Mouse (Mus musculus): ENCODE measurements around the gene Dffb. TPM values are rescaled to one million over a fixed set of nuclear protein-coding genes. Genes with fewer than 3 reads are reported as not detected.
A peak's percentile ranks its signal among the peaks of the same experiment; 100 is the strongest.

Gene Dffb
- 1 to 10 TPM; 1.3 to 1.8 TPM for total RNA-seq (2021)
- long read RNA-seq, experiment 1: 0 reads
- long read RNA-seq, experiment 2: 0 reads

DNA sequence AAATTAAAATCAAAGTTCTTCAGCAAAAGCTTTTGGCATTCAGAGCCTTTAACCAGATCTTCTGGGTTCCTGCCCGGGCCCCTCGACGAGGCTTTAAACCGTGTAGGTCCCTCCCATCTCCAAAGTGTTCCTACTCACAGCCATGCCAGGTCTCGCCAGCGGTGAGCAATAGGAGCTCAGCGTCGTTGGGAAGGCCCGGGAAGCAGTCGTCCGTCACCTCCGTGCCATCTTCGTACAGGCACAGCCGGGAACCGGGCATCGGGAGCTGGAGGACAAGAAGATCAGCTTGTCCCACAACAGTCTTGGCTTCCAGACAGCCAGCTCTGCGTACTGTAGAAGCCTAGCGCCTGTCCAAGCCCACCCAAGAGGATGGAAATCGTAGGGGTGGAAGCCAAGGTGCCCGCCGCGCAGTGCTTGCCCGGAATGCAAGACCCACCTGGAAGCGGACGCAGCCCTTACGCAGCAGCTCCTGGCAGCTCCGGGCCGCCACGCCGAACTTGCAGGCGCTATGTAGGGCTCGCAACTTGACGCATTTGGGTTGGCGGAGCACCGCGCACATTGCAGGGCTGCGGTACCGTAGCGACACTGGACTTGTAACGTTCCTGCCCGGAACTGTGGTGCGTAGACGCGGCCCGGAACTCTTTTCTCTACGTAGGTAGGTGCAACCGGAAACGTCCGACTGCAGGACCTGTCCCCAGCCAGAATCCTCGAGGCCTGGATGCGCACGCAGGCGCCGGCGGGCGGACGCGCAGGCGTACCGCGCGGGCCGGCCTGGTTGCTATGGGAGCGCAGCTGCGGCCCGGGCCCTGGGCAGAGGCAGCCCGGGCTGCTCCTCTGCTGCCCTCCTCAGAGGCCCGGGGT lies at the start of gene Dffb, which contains the start of gene Cep104:
Gene Dffb, minus strand, starts transcription at position 696 of the 861 bp plus-strand sequence.
Gene Cep104, plus strand, starts transcription at position 764 of the 861 bp plus-strand sequence.
- intact Hi-C loops (cut with DNase I): no loop called here
- peak; percentile 91 to 95 for DNase-seq

DNA sequence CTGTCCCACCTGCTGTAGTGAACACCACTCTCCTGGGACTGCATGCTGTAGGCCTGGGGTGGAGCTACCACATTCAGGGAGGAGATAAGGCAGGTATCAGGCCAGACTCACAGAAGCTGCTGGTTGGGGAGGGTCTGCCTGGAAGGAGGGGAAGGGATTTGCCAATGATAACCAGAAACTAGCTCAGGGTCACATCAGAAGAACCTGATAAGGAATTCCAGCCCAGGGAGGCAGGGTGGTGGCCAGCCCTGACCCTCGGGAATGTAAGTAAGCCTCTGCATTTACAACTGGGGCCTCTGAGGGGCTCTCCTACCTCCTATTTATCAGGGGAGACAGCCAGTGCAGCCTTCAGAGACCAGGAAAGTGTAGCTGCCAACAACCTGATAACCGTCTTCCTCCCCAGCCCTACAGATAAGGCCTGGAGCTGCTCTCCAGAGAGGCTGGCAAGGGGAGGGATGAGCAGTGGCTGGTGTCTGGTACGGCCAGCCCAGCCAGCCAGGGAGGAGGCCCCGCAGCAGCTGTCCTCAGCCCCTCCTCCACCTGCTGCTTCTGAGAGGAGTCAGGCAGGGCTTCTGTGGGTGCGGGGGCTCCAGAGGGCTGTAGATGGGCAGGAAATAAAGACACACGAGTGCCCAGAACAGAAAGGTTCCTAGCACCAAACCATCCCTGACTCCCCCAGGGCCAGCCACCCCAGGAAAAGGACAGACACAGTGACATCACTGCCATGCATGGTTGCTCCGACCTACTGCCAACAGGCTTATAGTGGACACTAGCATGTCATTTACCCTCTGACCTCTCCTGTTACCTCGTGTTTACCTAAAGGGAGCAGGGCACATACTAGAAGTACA lies 49.1 kb upstream of the Dffb start:
- intact Hi-C loops (cut with DNase I): no loop called here
- no peak for DNase-seq

DNA sequence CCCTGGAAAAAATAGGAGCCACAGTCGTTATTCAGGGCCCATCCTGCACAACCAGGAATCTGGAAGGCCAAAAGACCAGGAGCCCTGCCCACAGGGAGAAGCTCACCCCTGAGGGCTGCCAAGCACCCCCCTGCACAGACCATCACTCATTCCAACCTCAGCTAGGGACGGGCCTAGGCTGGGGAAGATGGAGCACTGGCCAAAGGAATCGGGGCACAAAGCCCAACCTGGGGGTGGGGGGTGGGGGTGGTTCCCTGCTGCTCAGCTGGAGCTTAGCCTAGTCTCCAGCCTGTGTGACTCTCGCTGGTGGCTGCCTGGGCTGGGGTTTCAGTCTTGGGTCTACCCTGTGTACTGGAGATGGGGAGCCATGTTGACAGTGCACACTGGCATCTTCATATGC lies 47.9 kb upstream of the Dffb start:
- intact Hi-C loops (cut with DNase I): no loop called here

DNA sequence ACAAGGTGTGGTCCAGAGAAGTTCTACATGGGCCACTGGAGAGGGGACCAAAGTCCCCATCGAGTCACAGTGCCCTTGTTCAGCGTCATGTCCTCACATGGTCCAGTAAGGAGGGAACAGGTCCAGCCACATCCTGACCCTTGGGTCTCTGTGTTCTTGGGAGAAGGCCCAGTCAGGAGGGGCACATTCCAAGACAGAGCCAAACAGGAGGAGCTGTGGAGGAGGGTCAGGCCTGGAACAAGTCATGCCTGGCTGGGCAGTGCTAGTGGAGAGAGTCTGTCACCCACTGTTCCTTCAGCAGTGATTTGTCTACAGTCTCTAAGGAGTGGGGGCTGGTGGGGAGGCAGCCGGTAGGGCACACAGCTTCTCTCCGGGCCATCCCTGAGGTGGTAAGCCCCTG lies 47.5 kb upstream of the Dffb start:
- intact Hi-C loops (cut with DNase I): no loop called here
- peak in 1 of 2 experiments; percentile 53 for DNase-seq

More for the DNA sequence above, 47.9 kb upstream of the Dffb start:
- DNase-seq: no peak

DNA sequence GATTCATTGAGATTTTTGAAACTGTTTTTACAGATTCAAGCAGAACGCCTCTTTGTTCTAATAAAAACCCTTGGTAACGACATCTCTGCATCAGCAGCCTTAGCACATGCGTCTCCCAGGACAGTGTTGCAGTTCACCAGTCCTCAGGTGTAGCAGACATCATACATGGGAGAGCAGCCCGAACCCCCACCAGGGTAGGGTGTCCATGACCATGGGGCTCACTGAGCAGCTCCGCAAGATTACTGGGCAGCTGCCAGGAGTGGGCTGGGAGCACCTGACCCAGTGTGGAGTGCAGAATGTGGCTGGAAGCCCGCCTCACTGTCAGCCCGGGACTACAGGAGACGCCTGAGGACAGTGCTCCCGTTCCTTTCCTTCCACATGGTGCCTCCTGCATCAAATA lies 46.5 kb upstream of the Dffb start:
- no peak for DNase-seq
- intact Hi-C loops (cut with DNase I): no loop called here

DNA sequence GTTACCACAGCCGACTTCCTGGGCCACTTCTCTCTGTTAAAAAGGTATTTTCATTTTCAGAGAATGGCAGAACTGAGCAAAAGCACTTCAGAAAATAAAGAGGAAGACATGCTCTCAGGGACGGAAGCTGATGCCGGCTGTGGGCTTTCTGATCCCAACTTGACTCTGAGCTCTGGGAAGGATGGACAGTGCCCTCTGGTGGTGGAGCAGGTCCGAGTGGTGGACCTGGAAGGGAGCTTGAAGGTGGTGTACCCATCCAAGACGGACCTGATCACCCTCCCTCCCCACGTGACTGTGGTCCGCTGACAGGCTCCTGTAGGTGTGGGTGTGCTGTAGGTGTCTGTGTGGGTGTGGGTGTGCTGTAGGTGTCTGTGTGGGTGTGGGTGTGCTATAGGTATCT lies 44.6 kb upstream of the Dffb start:
- no peak for DNase-seq
- intact Hi-C loops (cut with DNase I): no loop called here

DNA sequence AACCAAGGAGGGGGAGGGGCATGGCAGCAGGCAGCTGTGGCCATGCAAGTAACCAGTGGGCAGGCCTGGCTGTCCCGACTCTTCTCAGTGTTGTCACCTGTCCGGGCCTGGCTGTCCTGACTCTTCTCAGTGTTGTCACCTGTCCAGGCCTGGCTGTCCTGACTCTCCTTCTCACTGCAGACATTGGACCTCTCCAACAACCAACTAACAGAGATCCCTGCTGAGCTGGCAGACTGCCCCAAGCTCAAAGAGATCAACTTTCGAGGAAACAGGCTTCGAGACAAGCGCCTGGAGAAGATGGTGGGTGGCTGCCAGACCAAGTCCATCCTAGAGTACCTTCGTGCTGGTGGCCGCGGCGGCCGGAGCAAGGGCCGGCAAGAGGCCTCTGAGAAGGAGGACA lies 40.5 kb upstream of the Dffb start:
- intact Hi-C loops (cut with DNase I): no loop called here
- peak in 1 of 2 experiments; percentile 23 for DNase-seq

DNA sequence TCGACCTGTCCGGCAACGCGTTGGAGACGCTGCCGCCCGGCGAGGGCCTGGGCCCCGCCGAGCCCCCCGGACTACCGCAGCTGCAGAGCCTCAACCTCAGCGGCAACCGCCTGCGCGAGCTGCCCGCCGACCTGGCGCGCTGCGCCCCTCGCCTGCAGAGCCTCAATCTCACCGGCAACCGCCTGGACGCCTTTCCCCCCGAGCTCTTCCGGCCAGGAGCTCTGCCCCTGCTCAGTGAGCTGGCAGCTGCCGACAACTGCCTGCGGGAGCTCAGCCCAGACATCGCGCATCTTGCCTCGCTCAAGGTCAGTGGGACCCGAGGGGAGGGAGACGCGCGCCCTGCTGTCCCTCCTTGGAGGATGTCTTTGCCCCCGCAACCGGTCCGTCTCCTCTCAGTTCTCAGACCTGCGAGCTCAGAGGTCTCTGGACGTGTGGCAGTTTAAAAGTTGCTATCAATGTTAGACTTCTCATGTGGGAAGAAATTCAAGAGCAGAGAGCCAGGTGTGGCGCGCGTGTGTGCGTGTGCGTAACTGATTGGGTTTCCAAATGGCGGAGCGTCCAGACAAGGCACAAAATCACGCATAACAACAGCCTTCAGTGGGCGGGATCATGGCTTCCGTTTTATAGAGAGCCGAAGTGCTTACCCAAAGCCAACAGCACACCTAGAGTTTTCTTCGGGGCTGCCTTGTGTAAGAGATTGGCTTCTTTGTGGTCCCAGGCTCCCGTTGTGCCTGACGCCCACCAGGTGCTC lies 37.4 kb upstream of the Dffb start:
- intact Hi-C loops (cut with DNase I): loop anchor here (5.0 kb wide), 1 partner anchor 55 kb away; the partner anchor contains the start of gene A430005L14Rik
- no peak for DNase-seq

DNA sequence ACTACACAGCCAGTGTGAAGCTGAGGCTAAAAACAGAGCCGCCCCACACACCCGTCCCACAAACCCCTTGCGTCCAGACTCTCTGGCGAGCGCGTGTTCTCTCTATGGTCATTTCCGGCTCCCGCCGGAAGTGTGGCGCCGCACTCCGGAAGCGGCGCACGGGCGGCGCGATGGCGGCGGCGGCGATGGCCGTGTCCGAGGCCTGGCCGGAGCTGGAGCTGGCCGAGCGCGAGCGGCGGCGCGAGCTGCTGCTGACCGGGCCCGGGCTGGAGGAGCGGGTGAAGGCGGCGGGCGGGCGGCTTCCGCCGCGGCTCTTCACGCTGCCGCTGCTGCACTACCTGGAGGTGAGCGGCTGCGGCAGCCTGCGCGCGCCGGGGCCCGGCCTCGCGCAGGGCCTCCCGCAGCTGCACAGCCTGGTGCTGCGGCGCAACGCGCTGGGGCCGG lies 36.7 kb upstream of the Dffb start, which contains the start of gene Lrrc47:
Gene Lrrc47, plus strand, starts transcription at position 86 of the 444 bp plus-strand sequence.
- peak; percentile 70 to 78 for DNase-seq
- intact Hi-C loops (cut with DNase I): loop anchor here (2.0 to 5.0 kb wide), 2 partner anchors 35 to 54 kb away; partner anchors contain the start of gene A430005L14Rik

DNA sequence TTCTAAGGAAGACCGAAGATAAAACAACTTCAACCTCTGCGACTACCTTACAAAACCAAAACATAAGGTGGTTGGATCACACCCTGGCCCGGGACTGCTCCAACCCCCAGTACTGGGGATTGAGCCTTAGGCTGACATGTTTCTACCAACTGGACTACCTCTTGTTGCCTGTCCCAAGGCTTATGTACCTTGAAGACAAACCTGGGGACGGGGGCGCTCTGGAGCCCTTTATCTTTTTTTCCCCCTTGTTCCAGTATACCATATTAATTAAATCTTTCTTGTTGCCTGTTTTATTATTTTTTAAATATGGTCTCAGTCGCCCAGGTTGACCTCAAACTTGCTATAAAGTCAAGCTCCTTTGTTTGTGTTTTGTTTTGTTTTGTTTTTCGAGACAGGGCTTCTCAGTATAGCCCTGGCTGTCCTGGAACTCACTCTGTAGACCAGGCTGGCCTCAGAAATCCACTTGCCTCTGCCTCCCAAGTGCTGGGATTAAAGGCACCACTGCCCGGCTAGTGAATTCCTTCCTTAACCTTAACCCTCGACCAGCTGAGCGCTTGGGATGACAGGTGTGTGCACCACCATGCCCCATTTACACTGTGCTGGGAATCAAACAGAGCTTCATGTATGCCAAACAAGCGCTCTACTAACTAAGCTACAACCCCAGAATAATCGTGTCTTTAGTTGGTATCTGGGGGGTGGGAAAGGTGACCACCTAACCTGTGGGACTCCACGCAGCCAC lies 36.1 kb upstream of the Dffb start:
- no peak for DNase-seq
- intact Hi-C loops (cut with DNase I): loop anchor here (2.0 to 5.0 kb wide), 2 partner anchors 34 to 54 kb away; partner anchors contain the start of gene A430005L14Rik

DNA sequence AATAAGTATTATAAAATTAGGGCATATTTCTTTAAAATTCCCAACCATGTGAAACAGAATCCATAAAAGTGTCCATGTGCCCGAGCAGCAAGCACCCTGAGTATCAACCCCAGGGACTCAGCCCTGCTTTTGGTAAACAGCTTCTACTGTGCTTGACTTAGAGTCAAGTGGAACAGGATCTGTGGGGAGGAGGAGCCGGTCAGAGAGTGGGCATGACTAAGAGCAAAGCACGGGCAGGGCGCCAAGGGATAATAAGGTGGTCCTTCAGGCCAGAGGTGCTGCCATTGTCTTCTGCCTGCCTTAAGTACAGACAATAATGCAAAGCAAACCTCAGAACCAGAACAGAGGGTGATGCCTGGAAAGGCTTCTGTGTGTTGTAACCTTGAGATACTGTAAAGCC lies 32.8 kb upstream of the Dffb start:
- DNase-seq: no peak
- intact Hi-C loops (cut with DNase I): no loop called here

DNA sequence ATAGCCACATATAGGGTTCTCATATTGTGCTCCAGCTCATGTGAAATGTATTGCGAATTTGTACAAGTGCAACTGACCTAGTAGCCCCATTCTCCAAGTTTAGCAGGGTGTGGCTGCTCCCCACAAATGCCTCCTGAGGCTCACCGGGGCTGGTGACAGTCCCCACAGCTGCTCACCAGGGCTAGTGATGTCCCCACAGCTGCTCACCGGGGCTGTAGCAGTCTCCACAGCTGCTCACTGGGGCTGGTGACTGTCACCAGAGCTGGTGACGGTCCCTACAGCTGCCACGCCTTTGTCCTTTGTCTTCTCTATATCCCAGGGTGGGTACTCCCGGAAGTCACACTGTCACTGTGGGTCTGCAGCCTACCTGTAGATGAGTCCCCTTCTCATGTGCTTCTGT lies 31.3 kb upstream of the Dffb start:
- intact Hi-C loops (cut with DNase I): no loop called here

DNA sequence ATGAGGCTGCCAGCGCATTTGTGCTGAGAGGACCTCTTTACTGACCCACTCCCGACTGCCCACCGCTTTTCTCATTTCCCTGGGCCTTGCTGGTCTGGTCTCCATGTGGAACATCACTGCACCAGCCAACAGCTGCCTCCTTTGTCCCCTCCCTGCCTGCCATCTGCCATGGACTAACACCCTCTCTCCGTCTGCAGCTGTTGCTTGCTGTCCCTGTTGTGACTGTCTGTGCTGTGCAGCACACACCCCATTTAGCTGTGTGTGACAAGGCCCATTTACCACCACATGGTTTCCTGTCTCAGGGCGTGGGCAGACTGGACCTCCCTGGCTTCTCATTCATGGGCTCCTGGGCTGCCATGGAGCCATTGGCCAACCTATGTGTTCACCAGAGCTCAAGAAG lies 30.6 kb upstream of the Dffb start:
- intact Hi-C loops (cut with DNase I): loop anchor here (2.0 kb wide), 1 partner anchor 27 kb away; no protein-coding TSS in a partner anchor
- DNase-seq: no peak

More for the DNA sequence above, 31.3 kb upstream of the Dffb start:
- DNase-seq: no peak

DNA sequence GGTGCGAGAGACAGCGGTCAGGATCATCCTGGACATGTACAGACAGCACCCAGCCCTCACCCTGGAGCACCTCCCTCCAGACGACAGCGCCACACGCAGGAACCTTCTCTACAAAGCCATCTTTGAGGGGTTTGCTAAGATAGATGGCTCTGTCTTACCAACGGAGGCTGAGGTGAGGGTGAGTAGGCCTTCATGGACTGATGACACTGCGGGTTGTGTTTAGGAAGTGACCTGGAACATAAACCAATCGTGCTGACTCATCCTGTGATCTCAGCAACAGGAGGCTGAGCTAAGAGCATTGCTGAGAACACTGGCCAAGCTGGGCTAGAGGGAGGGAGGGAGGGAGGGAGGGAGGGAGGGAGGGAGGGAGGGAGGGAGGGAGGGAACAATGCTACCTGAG lies 18.6 kb upstream of the Dffb start:
- intact Hi-C loops (cut with DNase I): no loop called here
- DNase-seq: no peak

DNA sequence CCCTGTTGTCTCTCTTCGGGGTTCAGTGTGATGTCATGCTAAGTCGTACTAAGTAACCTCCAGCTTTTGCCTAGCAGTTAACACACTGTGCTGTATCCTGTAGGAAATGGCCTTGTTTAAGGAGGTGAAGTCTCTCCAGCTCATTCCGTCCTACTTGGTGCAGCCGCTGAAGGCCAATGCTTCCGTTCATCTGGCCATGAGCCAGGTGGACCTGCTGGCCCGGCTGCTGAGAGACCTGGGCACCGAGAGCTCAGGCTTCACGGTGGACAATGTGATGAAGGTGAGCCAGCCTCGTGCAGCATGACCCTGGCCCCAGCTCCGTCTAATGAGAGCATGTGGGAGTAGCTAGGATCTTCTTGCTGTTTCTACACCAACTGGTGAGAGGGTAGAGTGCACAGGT lies 17.8 kb upstream of the Dffb start:
- DNase-seq: no peak
- intact Hi-C loops (cut with DNase I): no loop called here

DNA sequence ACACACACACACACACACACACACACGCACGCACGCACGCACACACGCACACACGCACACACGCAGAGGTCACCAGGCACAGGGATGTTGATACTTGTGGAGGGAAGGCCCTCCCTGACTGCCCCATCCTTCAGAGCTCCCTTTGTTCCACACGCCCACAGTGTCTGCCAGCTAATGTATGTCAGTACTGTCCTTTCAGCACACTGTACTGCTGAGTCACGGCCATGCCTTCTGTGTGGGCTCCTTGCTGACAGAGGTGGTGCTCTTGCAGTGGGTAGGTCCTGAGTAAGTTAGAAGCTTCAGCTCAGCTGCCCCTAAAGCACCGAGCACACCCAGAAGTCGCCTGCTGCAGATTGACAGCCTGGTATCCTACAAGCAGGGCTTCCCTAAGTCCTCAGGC lies 5.5 kb upstream of the Dffb start:
- intact Hi-C loops (cut with DNase I): no loop called here
- DNase-seq: no peak

DNA sequence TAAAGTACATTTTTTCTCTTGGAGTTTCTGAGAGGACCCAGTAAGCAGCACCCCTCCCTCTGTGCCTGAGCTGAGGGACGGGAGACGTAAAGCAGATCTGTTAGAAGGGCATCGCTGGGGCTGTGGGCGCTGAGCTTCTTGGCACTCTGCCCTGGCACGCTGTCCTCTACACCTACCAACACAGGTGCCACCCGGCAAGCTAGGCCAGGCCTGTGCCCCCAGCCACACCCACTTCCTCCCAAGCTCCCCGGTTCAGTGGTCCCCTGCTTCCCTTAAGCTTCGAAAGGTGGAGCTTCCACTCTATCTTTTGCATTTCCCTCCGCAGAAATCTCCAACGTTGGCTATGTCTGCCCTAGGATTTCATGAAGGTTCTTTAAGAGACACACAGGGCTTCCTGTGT lies 4.3 kb upstream of the Dffb start:
- intact Hi-C loops (cut with DNase I): loop anchor here (2.0 kb wide), 1 partner anchor 26 kb away; no protein-coding TSS in a partner anchor
- DNase-seq: no peak

DNA sequence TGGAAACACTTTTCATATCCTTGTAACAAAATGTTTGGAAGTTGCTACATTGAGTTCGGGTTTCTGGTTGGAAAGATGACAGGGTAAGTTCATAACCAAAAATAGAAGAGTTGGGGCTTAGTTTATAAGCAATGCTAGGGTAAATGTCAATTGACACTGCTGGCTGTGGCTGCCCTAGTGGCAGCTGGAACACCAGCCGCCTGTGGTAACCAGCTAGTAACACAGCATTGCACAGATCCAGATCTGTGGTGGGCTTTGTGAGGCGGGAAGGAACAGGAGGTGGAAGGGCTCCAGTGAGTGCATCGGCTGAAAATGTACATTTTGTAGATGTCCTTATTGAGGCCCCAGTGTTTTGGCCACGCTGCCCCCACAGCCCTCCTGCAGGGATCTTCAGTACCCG lies 842 bp upstream of the Dffb start:
- no peak for DNase-seq
- intact Hi-C loops (cut with DNase I): loop anchor here (2.0 kb wide), 1 partner anchor 35 kb away; the partner anchor contains the start of gene Lrrc47

DNA sequence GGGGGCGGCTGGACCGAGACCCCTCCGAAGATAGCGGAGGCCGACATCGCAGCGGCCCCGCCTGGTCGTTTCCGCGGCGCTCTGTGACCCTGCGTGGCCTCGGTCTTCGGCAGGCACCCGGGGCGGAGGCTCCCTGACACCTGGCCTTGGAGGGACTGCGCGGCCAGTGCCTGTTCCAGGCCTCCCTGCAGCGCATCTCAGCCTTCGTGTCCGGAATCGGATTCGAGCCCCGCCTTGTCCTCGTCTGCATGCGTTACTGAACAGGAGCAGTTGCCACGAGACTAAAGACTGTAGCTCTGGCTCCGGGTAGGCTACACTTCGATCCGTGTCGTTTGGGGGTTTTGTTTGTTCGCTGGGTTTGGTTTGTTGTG lies 351 bp upstream of the Dffb start:
- intact Hi-C loops (cut with DNase I): no loop called here
- DNase-seq: no peak

Data from gastrocnemius, postnatal 36 days (tissue).